ENCODE assay signal across 10 mouse cellular contexts in genomic region chr10:86212062-86212461, GRCm38 (mm10).
DNase-seq lines count a peak whose midpoint lies in the region; ATAC-seq and TF ChIP-seq lines count a peak whose summit lies in the region.
"Had no signal": no experiment of that assay in that cellular context is flagged by ENCODE, and none has a peak within 500 bp of the region (broad histone marks: within the 10 kb centered on the region; RNA-seq: fewer than 3 reads in every experiment).

No protein-coding gene starts in this region.

- no peak overlapping the region for H3K27ac ChIP-seq in lung, postnatal 0 days (ENCODE audit: low read length)
- H3K27ac ChIP-seq: limb, embryonic 15.5 days had no signal

- H3K4me3 ChIP-seq in lung, postnatal 0 days (ENCODE audit: low read depth, low read length): no peak overlapping the region
- H3K4me3 ChIP-seq: limb, embryonic 15.5 days had no signal

- no peaks in the 10 kb centered on the region for H3K27me3 ChIP-seq in lung, postnatal 0 days (replicated peaks; ENCODE audit: insufficient read depth, low read length)
- H3K27me3 ChIP-seq: limb, embryonic 15.5 days had no signal

- H3K4me1 ChIP-seq in lung, postnatal 0 days (ENCODE audit: insufficient read depth, low read depth, low read length): peaks cover 4% of the 10 kb centered on the region; the same call in 1 of the 2 replicates
- H3K4me1 ChIP-seq: limb, embryonic 15.5 days had no signal

- no peaks in the 10 kb centered on the region for H3K36me3 ChIP-seq in lung, postnatal 0 days (ENCODE audit: insufficient read depth, low read length)
- H3K36me3 ChIP-seq: limb, embryonic 15.5 days had no signal

- peak; percentile 72 for TF ChIP-seq EP300 in lung, postnatal 0 days (IDR thresholded peaks at IDR 0.05)

- no peaks in the 10 kb centered on the region for H3K9me3 ChIP-seq in lung, postnatal 0 days (ENCODE audit: low read length)
- H3K9me3 ChIP-seq: limb, embryonic 15.5 days had no signal

- ATAC-seq in lung, postnatal 0 days: peak; percentile 90
- no peak for ATAC-seq in activated CD4-positive, CD25-positive, alpha-beta regulatory T cell, adult 4 months
- ATAC-seq: CD4-positive, CD25-positive, alpha-beta regulatory T cell, adult 4 months had no signal

- intact Hi-C loops in gastrocnemius, postnatal 14 days (cut with DNase I; ENCODE audit: low total_unique reads): no loop called here

- TF ChIP-seq CTCF in lung, postnatal 0 days (IDR thresholded peaks at IDR 0.05): no peak

- no peak overlapping the region for H3K9ac ChIP-seq in lung, postnatal 0 days (replicated peaks; ENCODE audit: low read depth)
- H3K9ac ChIP-seq: limb, embryonic 15.5 days had no signal

- no peak overlapping the region for H3K4me2 ChIP-seq in lung, postnatal 0 days (replicated peaks; ENCODE audit: low read depth, low read length)
- H3K4me2 ChIP-seq: limb, embryonic 15.5 days had no signal

- 43% methylated on average over 4 of the region's 4 CpGs for WGBS in lung, postnatal 0 days

- DNase-seq in kidney, adult 9 months: peak; percentile 37
- no peak for DNase-seq in kidney, postnatal 4 days
- DNase-seq in gastrocnemius, postnatal 14 days: peak; percentile 30
- DNase-seq in heart, adult 8-10 months (ENCODE audit: low spot score): peak; percentile 51
- peak; percentile 77 for DNase-seq in lung, postnatal 0 days (ENCODE audit: low spot score)
- DNase-seq in neural tube, embryonic 10.5 days (ENCODE audit: extremely low spot score, low spot score): no peak
- DNase-seq: cerebellum, adult 11-12 months had no signal

Comparison
In these comparisons a context has a peak if more than half of its experiments do, and no peak if none do; other contexts are left out.
1. DNase-seq: peak in kidney, adult 9 months (single experiment), gastrocnemius, postnatal 14 days (single experiment), heart, adult 8-10 months (single experiment) and lung, postnatal 0 days (single experiment); none in kidney, postnatal 4 days (0 of 2) and neural tube, embryonic 10.5 days (single experiment).